Mouse (Mus musculus) c-Kit-positive CD71-negative TER-119-negative erythroid progenitor cells, embryonic 14.5 days (primary cell): ENCODE results near the gene Ercc1.

ENCODE experiments used
- DNase-seq: peaks from one replicate; pipeline ENCODE4 v3.0.0-alpha.2; 2013; ENCODE audit warnings: low read depth

Ercc1 gene

DNA sequence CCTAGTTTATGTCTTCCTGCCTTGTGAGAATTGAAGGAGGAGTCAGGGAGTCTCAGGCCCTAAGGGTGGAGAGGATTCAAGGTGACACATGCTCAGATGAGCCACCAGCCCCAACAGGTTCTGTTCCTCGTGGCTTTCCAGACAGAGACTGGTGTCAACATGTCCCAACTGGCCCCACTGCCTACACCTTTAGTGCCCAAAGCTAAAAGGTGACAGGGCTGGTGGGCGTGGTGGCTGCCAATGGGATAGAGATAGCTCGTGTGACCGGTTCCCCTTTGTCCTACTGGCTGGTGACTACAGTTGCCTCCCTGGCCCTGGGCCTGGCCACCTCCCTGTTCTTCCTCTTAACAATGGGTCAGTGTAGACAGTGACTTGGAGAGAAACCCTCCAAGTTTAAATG lies 20.8 kb downstream of the Ercc1 start:
- no peak for DNase-seq

DNA sequence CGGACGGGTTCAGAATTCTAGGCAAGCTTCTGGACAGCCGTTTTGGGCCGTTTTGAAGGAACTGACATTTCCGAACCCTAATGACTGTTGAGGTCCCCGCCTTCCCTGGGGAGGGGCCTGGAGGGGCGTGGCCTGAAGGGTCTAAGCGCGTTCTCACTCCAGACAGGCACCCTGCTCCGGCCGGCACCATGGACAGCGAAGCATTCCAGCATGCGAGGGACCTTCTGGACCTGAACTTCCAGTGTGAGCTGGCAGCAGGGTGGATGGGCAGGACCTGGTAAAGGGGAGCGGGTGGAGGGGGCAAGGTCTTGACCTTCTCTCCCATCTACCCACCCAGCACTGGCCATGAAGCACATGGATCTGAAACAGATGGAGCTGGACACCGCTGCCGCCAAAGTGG lies 23.8 kb downstream of the Ercc1 start:
- DNase-seq = no peak

DNA sequence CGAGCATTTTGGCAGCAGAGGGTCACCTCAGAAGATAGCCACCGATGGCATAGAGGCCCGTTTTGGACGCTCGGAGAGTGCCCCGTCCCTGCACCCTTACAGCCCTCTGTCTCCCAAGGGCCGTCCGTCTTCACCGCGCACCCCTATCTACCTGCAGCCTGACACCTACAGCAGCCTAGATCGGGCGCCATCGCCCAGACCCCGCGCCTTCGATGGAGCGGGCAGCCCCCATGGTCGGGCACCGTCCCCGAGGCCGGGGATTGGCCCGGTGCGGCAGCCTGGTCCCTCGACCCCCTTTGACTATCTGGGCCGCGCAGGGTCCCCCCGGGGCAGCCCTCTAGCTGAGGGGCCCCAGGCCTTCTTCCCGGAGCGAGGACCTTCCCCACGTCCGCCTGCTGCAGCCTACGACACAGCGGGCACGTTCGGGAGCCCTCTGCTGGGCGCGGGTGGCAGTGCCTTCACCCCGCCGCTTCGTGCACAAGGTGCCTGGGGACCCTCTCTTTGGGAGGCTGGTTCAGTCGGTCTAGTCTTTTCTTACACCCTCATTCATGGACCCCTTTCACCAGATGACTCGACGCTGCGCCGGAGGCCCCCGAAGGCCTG lies 25.3 kb downstream of the Ercc1 start:
- DNase-seq = no peak

DNA sequence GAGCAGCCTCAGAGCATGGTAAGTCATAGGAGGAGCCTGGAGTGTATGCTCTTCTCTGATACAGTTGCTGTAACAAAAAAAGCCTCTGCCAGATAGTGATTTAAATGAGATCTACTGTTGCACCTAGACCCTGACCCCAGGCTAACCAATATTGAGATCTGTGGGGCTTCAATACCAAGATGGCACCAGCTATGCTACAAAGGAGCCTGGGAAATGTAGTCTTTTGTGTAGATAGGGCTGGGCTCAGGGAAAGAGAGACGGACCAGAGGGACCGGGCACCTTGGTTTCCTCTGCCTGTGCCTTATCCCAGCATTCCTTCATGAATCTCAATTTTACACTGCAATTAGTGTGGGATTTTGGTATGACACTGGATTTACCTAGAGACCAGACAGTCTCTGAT lies 28.8 kb downstream of the Ercc1 start:
- DNase-seq = no peak

DNA sequence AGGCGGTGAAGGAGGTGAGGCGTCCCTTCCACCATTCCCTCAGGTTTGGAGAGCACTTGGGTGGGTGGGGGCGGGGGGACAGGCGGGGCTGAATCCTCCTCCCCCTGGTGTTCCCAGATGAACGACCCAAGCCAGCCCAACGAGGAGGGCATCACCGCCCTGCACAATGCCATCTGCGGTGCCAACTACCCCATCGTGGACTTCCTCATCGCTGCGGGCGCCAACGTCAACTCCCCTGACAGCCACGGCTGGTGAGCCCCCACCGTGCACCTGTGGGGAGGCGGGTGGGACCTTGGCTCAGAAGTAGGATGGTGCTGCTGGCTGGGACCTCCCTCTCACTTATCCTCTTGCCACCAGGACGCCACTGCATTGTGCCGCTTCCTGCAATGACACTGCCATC lies 30.8 kb downstream of the Ercc1 start:
- DNase-seq = no peak

DNA sequence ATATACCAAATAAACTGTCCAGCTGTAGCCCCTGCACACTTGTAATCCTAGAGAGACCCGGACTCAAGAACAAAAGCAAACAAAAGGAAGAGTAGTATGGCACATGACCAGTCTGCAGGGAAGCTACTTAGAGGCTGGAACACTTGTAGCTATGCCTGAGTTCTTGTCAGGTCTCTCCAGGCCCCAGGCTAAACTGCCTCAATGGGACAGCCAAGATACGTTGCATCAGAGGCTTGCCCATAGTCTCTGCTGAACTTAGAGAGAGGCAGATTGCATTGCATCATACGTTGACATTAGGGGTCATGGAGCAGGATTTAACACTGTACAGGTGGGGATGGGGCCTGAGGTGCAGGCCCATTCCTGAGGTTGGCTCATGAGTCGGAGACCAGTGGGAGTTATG lies 31.4 kb downstream of the Ercc1 start:
- DNase-seq = no peak

DNA sequence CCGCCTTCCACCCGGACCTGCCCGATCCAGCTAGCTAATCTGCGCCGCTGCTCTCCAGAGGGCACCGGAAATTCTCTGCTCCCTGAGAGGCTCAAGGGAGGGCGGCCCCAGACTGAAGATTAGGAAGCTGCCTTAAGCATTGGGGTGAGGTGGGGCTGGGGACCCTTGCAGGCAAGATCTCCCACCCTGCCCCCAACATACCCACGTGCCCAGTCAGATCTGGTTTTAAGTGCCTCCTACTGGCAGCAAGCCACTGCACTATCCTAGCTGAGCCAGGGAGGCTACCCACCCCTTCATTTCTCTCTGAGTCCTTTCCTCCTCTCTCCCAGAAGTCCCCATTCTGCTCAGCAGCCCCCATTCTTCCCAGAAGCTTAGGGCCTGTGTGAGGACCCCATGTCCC lies 33.5 kb downstream of the Ercc1 start:
- DNase-seq = no peak

DNA sequence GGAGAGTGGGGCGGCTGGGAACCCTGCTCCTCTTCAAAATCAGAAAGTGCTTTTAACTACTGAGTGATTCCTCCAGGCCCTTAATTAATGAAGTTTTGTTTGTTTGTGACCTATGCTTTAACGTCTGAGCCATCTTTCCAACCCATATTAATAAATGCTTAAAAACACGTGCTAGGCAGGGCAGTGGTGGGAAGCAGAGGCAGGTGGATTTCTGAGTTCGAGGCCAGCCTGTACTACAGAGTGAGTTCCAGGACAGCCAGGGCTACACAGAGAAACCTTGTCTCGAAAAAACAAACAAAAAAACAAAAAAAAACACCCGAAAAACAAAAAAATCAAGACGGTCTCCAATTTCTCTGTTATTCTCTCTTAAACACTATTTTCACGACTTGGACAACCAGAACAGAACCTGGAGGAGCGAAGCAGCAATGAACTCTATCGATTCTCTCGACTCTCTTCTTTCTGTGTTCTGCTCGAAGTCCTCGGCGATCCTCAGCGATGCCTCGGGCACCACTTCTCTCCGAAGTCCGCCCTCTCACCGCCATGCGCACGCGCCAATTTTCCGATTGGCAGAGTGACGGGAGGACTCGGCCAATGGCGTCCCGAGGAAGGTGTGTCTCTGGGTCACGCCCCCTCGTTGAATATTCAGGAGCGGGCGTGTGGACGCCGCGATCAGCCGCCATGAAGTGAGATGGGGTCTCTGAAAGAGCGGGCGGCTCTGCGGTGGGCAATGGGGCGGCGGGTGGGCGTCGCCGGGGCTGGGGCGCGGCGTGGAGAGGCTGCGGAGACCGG lies 37.0 kb downstream of the Ercc1 start, which contains the start of gene Ercc2:
TSS of gene Ercc2 (plus strand) at position 634 of the 789 bp plus-strand sequence.
- peak; percentile 100 for DNase-seq

DNA sequence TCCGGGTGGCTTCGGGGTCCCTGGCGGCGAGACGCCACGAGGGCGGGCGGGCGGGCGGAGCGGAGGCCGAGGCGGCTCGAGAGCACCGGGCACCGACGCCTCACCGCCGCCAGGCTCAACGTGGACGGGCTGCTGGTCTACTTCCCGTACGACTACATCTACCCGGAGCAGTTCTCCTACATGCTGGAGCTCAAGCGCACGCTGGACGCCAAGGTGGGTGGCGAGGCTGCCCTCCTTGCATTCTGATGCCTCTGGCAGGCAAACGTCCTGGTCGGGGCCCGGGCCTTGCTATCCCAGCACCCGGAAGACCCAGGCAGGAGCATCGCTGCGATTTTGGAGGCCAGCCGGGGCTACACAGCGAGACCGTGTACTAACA lies 37.6 kb downstream of the Ercc1 start:
- DNase-seq = no peak

DNA sequence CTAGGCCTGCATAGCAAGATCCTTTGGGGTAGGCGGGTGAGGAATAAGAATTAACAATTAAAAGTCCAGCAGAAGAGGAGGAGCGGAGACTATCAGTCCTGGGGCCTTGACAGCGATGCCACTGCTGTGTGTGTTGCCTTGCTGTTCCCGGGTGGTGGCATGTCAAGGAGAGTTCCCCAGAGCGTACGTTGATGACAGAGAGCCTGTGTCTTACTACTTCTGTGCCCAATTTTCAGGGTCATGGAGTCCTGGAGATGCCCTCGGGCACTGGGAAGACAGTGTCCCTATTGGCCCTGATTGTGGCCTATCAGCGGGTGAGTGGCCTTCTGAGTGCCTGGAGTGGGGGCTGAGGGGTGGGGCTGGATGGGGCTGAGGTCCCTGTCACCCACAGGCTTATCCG lies 39.1 kb downstream of the Ercc1 start:
- no peak for DNase-seq

DNA sequence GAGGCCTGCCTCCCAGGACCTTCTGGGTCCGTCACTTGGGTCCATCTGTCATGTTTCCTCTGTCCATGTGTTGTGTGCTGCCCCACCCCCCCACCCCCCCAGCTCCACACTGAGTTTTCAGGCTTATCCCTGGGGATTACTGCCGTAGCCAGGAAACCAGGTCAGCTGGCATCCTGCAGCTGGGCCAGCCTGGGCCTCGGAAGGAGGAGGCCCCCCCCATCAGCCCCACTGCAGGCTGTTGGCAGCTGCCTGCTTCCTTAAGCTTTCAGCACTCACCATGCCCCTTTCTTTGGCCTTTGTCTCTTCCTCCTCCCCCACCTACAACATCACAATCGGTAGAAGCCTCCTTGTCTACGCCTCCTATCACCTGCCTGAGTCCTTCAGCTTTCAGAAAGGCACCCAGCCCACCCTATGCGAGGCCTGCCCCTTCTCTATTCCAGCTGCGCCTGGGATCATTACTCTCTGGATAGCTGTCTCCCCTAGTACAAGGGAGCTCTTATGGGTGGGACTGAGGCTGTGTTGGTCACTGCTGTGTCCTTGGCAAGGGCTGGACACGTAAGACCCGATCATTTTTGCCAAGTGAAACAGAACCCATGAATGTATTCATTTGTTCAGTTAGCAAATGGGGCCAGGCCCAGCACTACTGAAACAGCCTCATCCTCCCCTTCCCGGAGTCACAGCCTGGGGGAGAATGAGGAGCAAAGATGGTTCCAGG lies 44.3 kb downstream of the Ercc1 start:
- DNase-seq = no peak

DNA sequence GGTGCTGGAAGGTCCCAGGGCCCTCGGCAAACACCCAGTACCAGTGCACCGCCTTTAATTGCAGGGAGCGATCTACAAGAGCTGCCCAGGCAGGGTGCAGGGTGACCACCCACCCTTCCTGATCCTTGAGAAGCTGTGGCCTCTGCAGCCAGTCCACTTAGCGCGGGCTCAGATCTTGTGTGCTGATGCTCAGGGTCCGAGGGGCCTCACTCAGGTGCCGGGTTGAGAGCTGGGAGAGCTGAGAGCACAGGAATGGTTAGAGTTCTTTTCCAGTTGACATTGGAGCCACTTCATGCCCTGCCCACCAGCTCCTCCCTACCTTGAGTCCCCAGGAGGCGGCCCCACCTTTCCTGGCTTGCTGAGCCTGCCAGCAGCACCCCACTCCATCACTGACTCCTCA lies 49.9 kb downstream of the Ercc1 start:
- DNase-seq = no peak

DNA sequence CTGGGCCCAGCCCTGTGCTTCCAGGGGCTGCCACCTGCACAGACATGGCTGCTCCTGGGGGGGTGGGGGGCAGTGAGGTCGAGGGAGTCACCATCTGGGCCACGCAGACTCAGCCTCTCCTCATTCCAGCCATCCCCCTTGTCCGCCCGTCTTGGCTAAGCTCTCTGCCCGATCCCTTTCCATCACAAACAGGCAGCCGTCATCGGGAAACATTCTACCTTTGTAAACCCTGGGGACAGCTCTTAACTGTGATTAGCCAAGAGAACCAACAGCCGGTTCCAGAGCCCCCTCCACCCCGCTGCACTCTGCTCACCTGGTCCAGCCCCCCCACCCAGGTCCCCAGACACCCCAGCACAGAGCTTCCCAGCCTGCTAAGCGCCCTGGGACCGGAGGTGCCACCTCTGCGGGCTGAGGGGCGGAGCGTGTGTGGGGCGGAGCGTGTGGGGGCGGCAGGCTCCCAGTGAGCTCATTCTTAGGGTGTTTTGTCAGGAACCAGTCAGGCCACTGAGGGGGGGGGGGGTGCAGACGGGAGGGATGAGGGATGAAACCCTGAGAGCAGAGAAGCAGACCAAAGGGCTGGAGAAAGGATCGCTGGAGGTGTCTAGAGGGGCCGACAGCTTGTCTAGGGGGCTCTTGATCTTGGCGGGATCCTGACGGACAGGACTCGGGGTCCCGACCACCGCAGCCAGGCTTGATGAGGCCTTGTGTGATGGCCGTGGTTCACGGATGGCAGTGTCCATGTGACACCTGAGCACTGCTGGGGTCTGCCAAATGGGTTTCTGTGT lies 55.1 kb downstream of the Ercc1 start:
- DNase-seq = no peak

DNA sequence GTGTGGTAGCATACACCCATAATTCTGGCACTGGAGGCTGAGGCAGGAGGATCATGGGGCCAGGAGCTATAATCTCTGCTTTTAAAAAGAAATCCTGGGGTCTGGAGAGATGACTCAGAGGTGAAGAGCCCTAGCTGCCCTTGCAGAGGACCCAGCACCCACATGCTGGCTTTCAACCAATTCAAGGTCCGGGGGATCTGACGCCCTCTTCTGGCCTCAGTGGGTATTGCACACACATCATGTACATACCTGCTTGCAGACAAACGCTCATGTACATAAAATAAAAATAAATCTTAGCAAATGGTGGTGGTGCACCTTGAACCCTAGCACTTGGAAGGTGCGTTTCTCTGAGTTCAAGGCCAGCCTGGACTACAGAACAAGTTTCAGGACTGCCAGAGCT lies 56.4 kb downstream of the Ercc1 start:
- no peak for DNase-seq

DNA sequence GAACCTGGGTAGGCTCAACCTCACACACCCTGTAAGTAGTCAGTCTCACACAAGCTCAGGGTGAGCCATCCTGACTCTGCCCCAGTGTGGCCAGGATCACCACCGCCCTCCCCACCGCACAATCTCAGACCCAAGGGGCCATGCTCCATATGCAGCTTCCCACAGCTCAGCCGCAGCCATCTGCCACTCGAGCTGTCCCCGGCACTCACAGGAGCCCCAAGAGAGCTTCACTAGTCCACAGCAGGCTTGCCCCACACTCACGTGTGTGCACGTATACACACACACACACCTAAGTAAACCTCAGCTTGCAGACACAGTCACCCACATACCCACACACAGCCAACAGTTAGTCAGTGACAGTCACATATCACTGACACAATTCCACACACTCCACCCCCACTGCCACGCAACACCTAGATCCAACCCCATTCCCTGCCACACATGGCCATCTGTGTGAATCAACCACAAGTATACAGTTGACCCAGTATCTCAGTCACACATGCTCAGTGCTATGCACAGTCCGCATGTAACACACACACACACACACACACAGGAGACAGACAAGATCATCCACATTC lies 58.0 kb downstream of the Ercc1 start:
- DNase-seq = no peak

DNA sequence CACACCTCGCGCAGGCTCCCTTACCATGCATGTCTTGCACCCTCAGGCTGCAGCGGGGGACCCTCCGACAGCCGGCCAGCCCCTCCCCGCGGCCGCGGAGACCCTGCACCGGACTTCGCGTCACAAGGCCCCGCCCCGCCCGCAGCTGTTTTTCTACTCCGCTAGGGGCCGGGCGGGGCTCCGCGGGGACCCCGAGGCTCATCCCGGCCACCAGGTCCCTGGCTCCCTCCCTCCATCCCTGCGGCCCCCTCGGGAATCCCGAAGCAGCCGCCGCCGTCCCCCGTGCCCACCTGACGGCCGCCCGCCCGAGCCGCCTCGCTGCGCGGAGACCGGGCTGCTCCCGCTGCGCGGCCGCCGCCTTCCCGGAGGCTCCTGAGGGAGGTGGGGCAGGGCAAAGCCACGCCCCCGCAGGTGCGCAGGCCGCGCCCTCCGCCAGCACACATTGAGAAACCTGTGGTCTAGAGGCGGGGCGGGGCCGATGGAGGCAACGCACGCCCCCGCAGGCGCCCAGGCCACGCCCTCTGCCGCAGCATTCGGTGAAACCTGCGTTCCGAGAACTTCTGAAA lies 59.2 kb downstream of the Ercc1 start, which contains the start of gene Klc3:
TSS of gene Klc3 (minus strand) at position 374 of the 566 bp plus-strand sequence.
- peak; percentile 68 for DNase-seq

DNA sequence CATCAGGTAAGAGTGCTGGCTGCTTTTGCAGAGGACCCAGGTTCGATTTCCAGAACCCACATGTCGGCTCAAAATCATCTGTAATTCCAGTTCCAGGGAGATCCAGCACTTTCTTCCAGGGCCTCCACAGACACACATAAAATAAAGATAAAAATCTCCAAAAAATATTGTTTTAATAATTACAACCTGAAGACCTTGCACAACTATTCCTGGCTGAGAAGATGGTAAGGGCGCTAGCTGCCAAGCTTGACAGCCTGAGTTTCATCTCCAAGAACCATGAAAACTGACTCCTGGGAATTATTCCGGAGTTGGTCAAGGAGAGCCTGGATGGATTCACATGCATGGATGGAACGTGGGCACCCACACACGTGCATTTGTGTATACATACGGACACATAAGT lies 59.9 kb downstream of the Ercc1 start, which contains the start of gene Ckm:
TSS of gene Ckm (plus strand) at position 301 of the 400 bp plus-strand sequence.
- DNase-seq = no peak

DNA sequence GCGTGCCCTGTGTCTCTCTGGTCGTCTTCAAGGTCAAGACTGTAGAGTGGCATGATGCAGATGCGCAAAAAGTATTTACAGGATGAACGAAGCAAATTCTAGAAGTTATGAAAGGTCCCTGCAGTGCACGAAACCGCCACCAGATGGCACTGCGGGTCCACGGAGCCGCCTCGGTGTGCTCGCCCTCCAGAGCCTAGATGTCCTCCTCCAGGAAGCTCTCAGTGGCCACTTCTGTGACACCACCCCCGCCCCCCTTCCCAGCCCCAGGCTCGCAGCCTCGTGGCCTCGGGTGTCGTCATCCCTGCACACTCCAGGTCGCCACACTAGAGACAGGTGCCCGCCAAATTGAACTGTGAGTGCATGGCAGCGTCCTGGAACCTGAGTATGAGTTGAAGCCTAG lies 60.8 kb downstream of the Ercc1 start:
- DNase-seq = peak; percentile 79
